In the genomic region with DNA sequence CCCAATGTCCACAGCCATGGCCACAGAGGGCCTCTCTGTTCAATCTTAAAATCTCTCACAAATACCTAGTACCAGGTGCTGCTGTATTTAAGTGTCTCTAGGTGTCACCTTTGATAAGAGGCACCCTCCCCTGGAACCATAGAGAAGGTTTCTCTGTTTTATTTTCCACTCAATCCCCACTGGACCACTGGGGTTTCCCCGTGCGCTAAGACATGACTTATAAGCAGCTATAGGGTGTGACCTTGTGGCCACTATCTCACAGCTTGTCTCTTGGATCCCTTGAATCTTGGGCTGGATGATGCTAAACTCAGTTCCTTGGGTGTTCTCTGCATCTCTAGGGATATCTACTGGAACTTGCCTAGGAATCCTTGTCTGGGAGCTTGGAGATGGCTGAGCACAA, we compare ENCODE assay signal across 26 mouse cellular contexts. TPM values are rescaled to one million over a fixed set of nuclear protein-coding genes. Genes with fewer than 3 reads are reported as not detected.
DNase-seq lines count a peak whose midpoint lies in the region; ATAC-seq and TF ChIP-seq lines count a peak whose summit lies in the region.
"Had no signal": no experiment of that assay in that cellular context is flagged by ENCODE, and none has a peak within 500 bp of the region (broad histone marks: within the 10 kb centered on the region; RNA-seq: fewer than 3 reads in every experiment).

No protein-coding gene starts in this region.

- peaks cover 20% of the 10 kb centered on the region; the same call in 1 of the 2 replicates for H3K4me1 ChIP-seq in lung, embryonic 15.5 days
- H3K4me1 ChIP-seq in embryonic facial prominence, embryonic 15.5 days: peaks cover 20% of the 10 kb centered on the region
- peaks cover 13% of the 10 kb centered on the region; the same call in 1 of the 2 replicates for H3K4me1 ChIP-seq in stomach, embryonic 15.5 days

- no peaks in the 10 kb centered on the region for H3K9me3 ChIP-seq in lung, embryonic 15.5 days
- H3K9me3 ChIP-seq in embryonic facial prominence, embryonic 15.5 days (replicated peaks): no peaks in the 10 kb centered on the region
- H3K9me3 ChIP-seq in stomach, embryonic 15.5 days: no peaks in the 10 kb centered on the region
- H3K9me3 ChIP-seq: forebrain, embryonic 12.5 days; heart, embryonic 12.5 days; hindbrain, embryonic 10.5 days; midbrain, embryonic 10.5 days had no signal

- no peak for DNase-seq in lung, adult 18-20 months
- DNase-seq in spleen, postnatal 36 days (ENCODE audit: low spot score in 2 of 2): peak; percentile 41 to 52
- no peak for DNase-seq in spleen, postnatal 4 days (ENCODE audit: low spot score in 2 of 2)
- no peak for DNase-seq in layer of hippocampus, adult 2 months (ENCODE audit: low spot score in 2 of 2)
- DNase-seq in right cerebral cortex, postnatal 14 days: no peak
- DNase-seq: adrenal gland, postnatal 10 days; cerebellum, adult 2 months; cerebellum, postnatal 36 days; embryo, embryonic 11 days; gastrocnemius, postnatal 25 days; heart, adult 18-20 months; heart, postnatal 10 days; kidney, adult 2 months; thymus, postnatal 14 days had no signal

- peak overlapping the region; percentile 95 for H3K4me2 ChIP-seq in lung, embryonic 15.5 days
- H3K4me2 ChIP-seq in embryonic facial prominence, embryonic 15.5 days (replicated peaks): peak overlapping the region; percentile 95
- H3K4me2 ChIP-seq in stomach, embryonic 15.5 days: peak overlapping the region; percentile 95
- H3K4me2 ChIP-seq: forebrain, embryonic 12.5 days; heart, embryonic 12.5 days had no signal

- no peaks in the 10 kb centered on the region for H3K36me3 ChIP-seq in lung, embryonic 15.5 days
- no peaks in the 10 kb centered on the region for H3K36me3 ChIP-seq in embryonic facial prominence, embryonic 15.5 days
- no peaks in the 10 kb centered on the region for H3K36me3 ChIP-seq in stomach, embryonic 15.5 days
- H3K36me3 ChIP-seq: forebrain, embryonic 12.5 days; heart, embryonic 12.5 days; hindbrain, embryonic 10.5 days; midbrain, embryonic 10.5 days had no signal

- no peak for ATAC-seq in lung, embryonic 15.5 days (ENCODE audit: borderline replicate concordance, extremely low read depth, low FRiP score, low TSS enrichment)
- ATAC-seq in embryonic facial prominence, embryonic 15.5 days (ENCODE audit: insufficient number of reproducible peaks, low FRiP score, low TSS enrichment, low read depth): no peak
- ATAC-seq in stomach, embryonic 15.5 days (ENCODE audit: insufficient read depth, low FRiP score, low read depth): no peak
- ATAC-seq: hindbrain, postnatal 0 days; midbrain, embryonic 16.5 days had no signal

- H3K27ac ChIP-seq in lung, embryonic 15.5 days: no peak overlapping the region
- H3K27ac ChIP-seq in embryonic facial prominence, embryonic 15.5 days (replicated peaks): no peak overlapping the region
- H3K27ac ChIP-seq in stomach, embryonic 15.5 days: no peak overlapping the region
- H3K27ac ChIP-seq in layer of hippocampus, adult 2 months: no peak overlapping the region
- H3K27ac ChIP-seq: forebrain, embryonic 12.5 days; hindbrain, postnatal 0 days; kidney, postnatal 0 days; midbrain, embryonic 10.5 days had no signal

- TF ChIP-seq CTCF in layer of hippocampus, adult 2 months (conservative IDR thresholded peaks at IDR 0.05): no peak

- H3K27me3 ChIP-seq in lung, embryonic 15.5 days: no peaks in the 10 kb centered on the region; the same call in 1 of the 2 replicates
- H3K27me3 ChIP-seq in embryonic facial prominence, embryonic 15.5 days: 0 out of 2 replicates have a peak, but pooled peaks cover 4% of the 10 kb centered on the region
- no peaks in the 10 kb centered on the region for H3K27me3 ChIP-seq in stomach, embryonic 15.5 days (replicated peaks)

- H3K9ac ChIP-seq in lung, embryonic 15.5 days: no peak overlapping the region
- no peak overlapping the region for H3K9ac ChIP-seq in embryonic facial prominence, embryonic 15.5 days
- no peak overlapping the region for H3K9ac ChIP-seq in stomach, embryonic 15.5 days
- H3K9ac ChIP-seq: forebrain, embryonic 12.5 days; heart, embryonic 12.5 days had no signal

- 91% methylated on average over 2 of the region's 2 CpGs for WGBS in lung, embryonic 15.5 days
- 92% methylated on average over 2 of the region's 2 CpGs for WGBS in embryonic facial prominence, embryonic 15.5 days
- 97% methylated on average over 2 of the region's 2 CpGs for WGBS in stomach, embryonic 15.5 days

- H3K4me3 ChIP-seq in lung, embryonic 15.5 days: peak overlapping the region; percentile 52
- no peak overlapping the region; the same call in 1 of the 2 replicates for H3K4me3 ChIP-seq in embryonic facial prominence, embryonic 15.5 days (replicated peaks)
- H3K4me3 ChIP-seq in stomach, embryonic 15.5 days (replicated peaks): no peak overlapping the region
- H3K4me3 ChIP-seq in layer of hippocampus, adult 2 months: no peak overlapping the region
- H3K4me3 ChIP-seq: forebrain, embryonic 12.5 days; heart, embryonic 12.5 days; myocyte had no signal

RNA-seq across cellular contexts. Expression of a gene that starts 1.9 kb away (rescaled TPM):
- 34.3 and 38.4 TPM in 2 replicates for polyA plus RNA-seq in lung, embryonic 15.5 days (2015; fragmentation: Nextera tagmentation; extraction: Ambion mirVana)
- polyA plus RNA-seq in embryonic facial prominence, embryonic 15.5 days (2015; fragmentation: Nextera tagmentation; extraction: Ambion mirVana): 15.3 and 16.4 TPM in 2 replicates
- 16.0 and 17.1 TPM in 2 replicates for polyA plus RNA-seq in stomach, embryonic 15.5 days (2015; fragmentation: Nextera tagmentation; extraction: Ambion mirVana)
- 1 to 10 TPM; 3.4 to 5.7 TPM for total RNA-seq in layer of hippocampus, adult 2 months (2021)
- polyA plus RNA-seq: liver, adult 2 months; myocyte had no signal

Comparison
In these comparisons a context has a peak if more than half of its experiments do, and no peak if none do; other contexts are left out.
1. DNase-seq: peak in spleen, postnatal 36 days (2 of 2); none in lung, adult 18-20 months (0 of 2), spleen, postnatal 4 days (0 of 2), layer of hippocampus, adult 2 months (0 of 2) and right cerebral cortex, postnatal 14 days (single experiment).
2. Peak in every context shown above with its lines, with median percentiles within 50 percentile points of each other: H3K4me2 ChIP-seq.